Mouse (Mus musculus) layer of hippocampus, adult 2 months (tissue): ENCODE data around the gene Gm28870. TPM values are rescaled to one million over a fixed set of nuclear protein-coding genes. Genes with fewer than 3 reads are reported as not detected.
"Not testable (repeated sequence)": the region's sequence is repeated elsewhere in the genome, so short reads cannot be mapped to it uniquely, and the experiment has no call there.

Experiments
- DNase-seq, 2 experiments: peaks; one replicate each; pipeline ENCODE4 v3.0.0; 2022; ENCODE audit warnings: low spot score in 2 of 2
- H3K27ac ChIP-seq: fragments of 200-600 bp; 2 replicates; pipeline ENCODE4 v1.8.1; 2022
- H3K4me3 ChIP-seq: fragments of 200-600 bp; 2 replicates; pipeline ENCODE4 v1.8.1; 2022; ENCODE audit warnings: mild to moderate bottlenecking
- long read RNA-seq, 2 experiments: library from polyadenylated mRNA; stranded (forward); transcript quantifications; one replicate each; pipeline ENCODE4 v2.0.0; 2021; ENCODE audit warnings: borderline mapping rate in 2 of 2
- total RNA-seq, 2 experiments: library from RNA; stranded (reverse); gene quantifications; 2 replicates each; pipeline ENCODE4 v1.2.3; 2021

Gm28870 gene
- total RNA-seq = not detected
- long read RNA-seq, experiment 1 = 0 reads
- long read RNA-seq, experiment 2 = 0 reads

GRCm38 (mm10) chrY:50096976-50097375 is at the start of gene Gm28870:
Gene Gm28870 (plus strand): TSS chrY:50097276.
- H3K4me3 ChIP-seq, H3K27ac ChIP-seq, DNase-seq: not testable (repeated sequence)
